Mouse (Mus musculus) c-Kit-positive CD71-positive TER-119-negative erythroid progenitor cells, embryonic 14.5 days (primary cell): ENCODE results near the gene Slco3a1.

Experiments used
- DNase-seq: peaks from one replicate; pipeline ENCODE4 v3.0.0-alpha.2; 2013; ENCODE audit warnings: low read depth

Gene Slco3a1

DNA sequence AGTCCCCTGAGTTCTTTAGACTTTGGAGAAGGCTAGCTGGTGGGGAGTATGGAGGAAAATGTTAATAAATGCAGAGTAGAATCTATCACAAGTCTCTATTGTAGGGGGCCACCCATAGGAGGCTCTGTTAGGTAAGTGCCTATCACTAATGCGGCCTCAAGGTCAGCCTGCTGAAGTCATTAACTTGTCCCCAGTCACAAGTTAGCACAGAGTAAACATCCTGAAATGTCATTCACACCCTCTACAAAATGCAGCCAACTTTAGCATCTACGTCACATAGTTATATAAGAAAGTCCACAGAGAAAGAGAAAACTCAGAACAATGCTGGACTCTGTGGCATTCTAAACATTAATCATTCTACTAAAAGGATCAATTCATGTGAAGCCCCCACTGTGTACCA lies 173.5 kb downstream of the Slco3a1 start:
- DNase-seq = no peak

DNA sequence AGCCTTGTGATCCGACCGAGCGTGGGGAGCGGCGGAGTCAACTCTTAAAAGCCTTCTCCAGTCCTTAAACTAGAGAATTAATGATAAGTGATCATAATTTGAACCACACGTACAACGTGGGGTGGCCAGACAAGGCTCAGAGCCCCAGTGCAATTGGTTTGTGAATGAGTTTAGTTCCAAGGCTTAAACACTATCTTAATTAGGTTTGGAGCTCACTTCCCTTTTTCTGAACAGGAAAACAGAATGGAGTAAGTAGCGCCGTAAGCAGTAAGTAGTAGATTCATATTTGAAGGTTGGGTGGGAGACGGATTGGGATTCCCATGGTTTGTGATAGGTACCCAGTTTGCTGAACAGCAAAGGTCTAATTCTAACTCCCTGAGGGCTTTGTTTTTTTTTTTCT lies 176.7 kb downstream of the Slco3a1 start:
- no peak for DNase-seq

- no peak for DNase-seq
Observed at GRCm38 (mm10) chr7:74376397-74377044, 178.1 kb downstream of the Slco3a1 start.

DNA sequence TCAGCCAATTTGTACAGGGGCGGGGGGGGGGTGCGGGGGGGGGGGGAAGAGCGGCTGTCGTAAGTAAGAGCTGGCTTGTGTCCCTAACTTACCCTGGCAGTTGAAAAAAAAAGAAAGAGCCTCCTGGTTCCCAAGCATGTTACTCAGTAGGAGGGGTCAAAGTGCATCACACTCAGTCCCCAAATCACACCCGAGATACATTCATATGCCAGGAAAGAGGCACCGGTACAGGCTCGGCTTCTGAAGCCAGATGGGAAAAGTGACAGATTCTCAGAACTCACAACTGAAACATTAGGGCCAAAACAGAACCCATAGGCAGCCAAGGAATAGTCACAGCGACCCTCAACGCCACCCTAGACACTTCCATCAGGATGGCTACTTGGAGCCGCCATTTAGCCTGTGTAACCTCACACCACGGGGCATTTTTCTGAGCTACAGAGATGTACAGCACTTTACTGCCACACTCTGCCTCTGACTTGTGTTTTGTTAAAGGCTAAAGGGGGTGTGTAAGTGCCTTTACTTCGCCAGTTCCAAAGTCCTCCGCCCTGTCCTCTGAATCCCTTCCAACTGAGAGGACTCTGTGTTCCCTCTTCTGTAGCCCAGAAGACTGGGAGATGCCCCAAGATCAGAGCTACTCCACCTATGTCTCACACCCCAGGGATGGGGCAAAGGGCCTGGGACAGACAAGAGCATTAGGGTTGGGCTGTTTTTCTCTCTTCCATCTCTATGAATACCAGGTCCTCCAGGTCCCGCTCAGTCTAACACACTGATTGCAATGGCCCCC lies 179.2 kb downstream of the Slco3a1 start:
- DNase-seq = no peak

GRCm38 (mm10) chr7:74373056-74373455 lies 181.5 kb downstream of the Slco3a1 start:
- DNase-seq = no peak

DNA sequence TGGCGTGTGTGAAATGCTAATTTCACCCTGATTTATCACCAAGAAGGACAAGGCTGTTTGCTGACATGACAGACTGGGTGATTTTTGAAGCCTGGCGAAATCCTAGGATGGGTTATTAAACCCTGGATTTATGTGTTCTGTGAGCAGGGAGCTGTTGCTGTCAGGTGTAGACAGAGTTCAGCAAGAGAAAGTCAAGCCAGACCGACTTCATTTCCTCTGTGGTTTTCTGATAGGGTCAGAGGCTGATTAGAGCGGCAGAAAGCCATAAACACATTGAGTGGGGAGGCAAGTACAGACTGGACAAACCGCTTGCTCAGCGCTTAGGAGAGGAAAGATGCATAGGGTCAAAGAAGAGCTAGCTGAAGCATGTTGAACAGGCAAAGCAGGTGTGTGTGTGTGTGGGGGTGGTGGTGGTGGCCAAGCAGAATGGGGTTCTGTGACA lies 182.4 kb downstream of the Slco3a1 start:
- DNase-seq = no peak

GRCm38 (mm10) chr7:74371656-74372055 lies 182.9 kb downstream of the Slco3a1 start:
- no peak for DNase-seq

- DNase-seq = no peak
Observed at GRCm38 (mm10) chr7:74371208-74371607, 183.4 kb downstream of the Slco3a1 start.

GRCm38 (mm10) chr7:74369657-74370056 lies 184.9 kb downstream of the Slco3a1 start:
- DNase-seq = no peak

DNA sequence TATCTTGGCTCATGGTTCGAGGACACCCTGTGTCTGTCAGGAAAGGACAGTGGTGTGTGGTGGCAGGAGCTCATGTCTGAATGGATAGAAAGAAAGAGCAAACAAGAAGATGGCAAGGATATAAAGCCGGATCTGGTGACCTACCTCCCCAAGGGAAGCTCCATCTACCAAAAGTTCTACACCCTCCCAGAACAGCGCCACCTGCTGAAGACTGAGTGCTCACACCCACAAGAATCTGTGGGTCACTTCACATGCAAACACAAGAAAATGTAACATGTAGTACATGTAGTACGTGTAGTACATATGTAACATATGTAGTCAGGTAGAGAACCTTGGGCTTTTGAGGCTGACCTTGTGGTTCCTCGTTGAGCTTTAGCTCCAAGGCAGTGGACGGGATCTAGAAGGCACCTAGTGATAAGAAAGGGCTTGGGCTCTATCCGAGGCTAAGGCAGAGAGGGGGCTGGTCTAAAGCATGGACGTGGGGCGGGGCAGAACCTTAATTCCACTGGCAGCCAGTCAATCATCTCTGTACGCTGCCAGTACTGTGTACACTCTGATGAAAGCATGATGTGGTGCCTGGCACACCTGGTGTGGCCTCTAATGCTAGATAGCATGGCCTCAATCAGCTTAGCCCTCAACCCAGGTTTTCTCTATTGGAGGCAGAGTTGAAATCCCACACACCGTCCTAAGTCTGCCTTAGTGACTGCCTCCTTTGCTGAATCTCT lies 186.2 kb downstream of the Slco3a1 start:
- DNase-seq = no peak

DNA sequence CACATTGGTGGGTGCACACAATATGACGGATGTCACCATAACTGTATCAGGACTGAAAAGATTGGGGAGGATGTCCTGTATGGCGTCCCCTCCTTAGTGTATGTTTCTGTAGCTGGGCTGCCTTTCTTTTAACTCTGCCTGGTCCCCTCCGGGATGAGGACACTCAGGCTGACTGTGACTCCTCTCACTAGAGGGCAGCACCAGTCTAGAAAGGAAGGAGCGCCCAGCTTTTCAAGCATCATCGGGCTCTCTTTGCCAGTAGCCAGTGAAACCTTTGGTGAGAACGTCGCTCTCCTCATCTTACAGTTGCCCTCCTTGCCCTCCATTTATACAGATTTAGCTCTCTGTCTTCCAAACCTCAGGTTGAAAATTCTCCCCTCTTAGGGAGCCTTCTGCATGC lies 187.2 kb downstream of the Slco3a1 start:
- DNase-seq = no peak

DNA sequence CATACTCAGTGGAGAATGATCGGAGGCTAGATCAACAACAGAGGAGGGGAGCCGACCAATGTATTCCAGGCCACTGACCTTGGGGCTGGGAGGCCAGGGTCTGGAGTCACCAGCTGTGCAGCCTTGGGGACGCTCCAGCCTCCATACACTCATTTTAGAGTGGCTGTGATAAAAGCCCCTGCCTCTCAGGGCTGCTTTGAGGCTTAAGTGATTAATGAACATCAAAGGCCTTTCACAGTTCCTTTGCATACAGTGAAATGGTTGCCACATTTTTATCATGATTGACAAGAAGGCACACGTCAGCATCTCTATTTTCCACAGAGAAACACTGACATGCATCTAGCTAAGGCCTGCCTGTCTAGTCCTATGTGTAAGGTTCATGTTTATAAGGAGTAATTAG lies 189.0 kb downstream of the Slco3a1 start:
- DNase-seq = no peak

- DNase-seq = no peak
Observed at GRCm38 (mm10) chr7:74364956-74365355, 189.6 kb downstream of the Slco3a1 start.

DNA sequence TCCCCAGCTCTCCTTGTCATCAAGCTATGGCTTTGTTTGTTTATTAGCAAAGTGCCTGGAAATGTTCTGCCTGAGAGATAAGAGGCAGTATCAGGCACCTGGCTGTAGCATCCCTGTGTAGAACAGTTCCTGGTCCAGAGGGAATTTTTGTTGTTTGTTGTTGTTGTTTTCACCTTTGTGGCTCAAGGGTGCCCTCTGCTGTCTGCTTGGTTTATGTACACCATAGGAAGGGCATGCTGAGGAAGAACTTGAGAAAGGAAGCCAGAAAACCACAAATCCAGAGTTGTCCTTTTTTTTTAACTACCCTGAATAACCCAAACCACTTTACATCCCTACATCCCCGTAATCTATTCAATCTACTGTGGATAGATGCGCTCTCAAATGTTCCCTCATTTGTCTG lies 191.1 kb downstream of the Slco3a1 start:
- no peak for DNase-seq

DNA sequence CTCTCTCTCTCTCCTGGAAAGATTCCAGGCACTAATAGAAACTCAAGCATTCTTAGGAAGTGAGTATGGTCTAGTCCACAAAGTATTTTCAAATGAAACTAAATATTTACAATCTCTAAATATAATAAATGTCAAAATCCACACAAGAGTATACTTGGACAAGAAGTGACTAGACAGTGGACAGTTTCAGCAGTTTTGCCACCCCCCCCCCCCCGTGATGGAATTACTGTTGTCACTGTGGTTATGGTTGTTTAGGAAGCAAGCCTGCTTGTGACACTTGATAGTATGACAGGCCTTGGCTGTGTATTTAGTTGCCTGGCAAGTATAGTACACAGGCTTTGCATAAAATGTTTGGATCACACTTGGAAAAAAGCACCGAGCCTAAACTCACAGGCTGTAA lies 192.9 kb downstream of the Slco3a1 start:
- DNase-seq = no peak

- no peak for DNase-seq
Observed at GRCm38 (mm10) chr7:74357027-74357426, 197.6 kb downstream of the Slco3a1 start.

GRCm38 (mm10) chr7:74354527-74355256 lies 199.9 kb downstream of the Slco3a1 start:
- no peak for DNase-seq

DNA sequence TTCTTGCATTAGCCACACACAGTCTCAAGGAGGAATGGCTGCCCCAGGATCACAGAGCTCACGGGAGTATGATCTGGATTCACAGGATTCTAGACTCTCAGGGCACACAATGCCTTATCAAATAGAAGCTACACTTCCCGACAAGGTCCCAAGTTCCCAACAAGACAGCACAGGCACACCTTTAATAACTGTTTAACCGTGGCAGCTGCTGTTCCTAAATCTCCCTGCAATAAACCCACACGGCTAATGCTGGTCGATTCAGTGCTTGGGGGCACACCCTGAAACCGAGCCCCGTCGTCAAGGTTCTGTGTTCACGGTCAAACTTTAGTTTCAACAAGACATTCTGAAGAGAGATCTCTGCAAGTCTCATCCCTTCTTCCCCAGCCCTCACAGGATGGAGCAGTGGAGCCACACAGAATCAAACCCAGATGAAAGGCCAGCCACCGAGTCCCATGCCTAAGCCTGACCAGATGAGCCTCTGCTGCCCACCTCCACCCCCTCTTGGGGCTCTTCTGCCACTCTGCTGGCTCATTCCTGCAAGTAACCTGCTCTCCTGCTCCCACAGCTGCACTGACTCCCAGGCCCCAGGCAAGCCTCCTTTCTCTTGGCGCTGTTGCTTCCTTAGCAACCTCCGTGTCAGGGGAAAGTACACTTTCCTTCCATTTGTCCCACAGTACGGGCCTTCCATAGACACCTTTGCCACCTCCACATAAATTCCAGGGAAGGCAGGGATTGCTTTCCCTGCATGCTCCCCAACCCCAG lies 200.7 kb downstream of the Slco3a1 start:
- no peak for DNase-seq

- DNase-seq = no peak
Observed at GRCm38 (mm10) chr7:74353240-74353639, 201.3 kb downstream of the Slco3a1 start.

DNA sequence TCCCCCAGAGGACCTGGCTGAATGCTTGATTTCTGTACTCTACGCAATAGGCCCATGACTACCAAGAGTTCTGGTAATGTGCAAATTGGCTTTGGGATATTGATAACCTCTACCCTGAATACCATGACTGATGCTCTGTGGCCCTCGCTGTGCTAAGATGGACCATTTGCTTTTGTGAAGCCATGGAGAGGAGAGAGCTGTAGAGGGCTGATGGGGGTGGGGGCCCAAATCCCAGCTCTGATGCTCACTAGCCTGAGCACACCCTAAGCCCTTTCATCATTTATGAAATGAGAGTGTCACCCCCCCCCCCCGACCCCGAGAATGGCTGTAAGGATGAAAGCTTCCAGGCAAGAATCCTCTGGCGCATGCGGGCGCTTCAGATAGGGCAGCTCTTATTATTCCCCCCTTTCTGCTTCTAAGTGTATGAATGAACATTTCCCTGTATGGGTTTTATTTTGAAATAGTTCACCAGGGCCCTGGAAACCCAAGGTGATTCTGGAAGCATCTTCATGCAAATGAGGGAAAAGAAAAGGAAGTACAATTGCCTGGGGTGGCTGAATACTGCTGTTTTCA lies 206.2 kb downstream of the Slco3a1 start:
- no peak for DNase-seq

DNA sequence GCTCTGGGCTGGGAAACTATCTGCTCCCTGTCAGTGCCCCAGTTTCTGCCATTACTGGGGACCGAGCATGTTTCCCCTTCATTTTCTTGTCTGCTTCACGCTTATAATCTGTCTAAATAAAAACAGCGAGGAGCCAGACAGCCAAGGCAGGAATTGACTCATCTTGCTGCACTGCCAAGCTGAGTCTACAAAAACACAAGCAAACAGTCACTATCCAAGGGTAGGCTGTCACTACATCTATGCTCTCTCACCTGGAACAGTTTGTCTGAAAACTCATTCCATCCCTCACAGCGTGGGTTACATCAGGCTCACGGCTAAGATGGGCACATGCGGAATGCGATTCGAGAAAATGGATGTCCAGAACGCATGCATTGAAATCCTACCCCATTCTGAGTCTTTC lies 207.6 kb downstream of the Slco3a1 start:
- DNase-seq = no peak
